9 mouse cellular contexts compared by ENCODE assay signal in genomic region chr3:94764545-94765292, GRCm38 (mm10). TPM values are rescaled to one million over a fixed set of nuclear protein-coding genes. Genes with fewer than 3 reads are reported as not detected.
DNase-seq lines count a peak whose midpoint lies in the region; ATAC-seq and TF ChIP-seq lines count a peak whose summit lies in the region.
"Not testable (repeated sequence)": the region's sequence is repeated elsewhere in the genome, so short reads cannot be mapped to it uniquely, and the experiment has no call there.
"Had no signal": no experiment of that assay in that cellular context is flagged by ENCODE, and none has a peak within 500 bp of the region (broad histone marks: within the 10 kb centered on the region; RNA-seq: fewer than 3 reads in every experiment).

No protein-coding gene starts in this region.

- H3K4me1 ChIP-seq in heart, postnatal 0 days (ENCODE audit: control insufficient read depth, insufficient read depth); kidney, postnatal 0 days (replicated peaks; ENCODE audit: insufficient read depth, low read length); lung, embryonic 14.5 days (ENCODE audit: insufficient read depth); stomach, embryonic 15.5 days: not testable (repeated sequence)
- H3K4me1 ChIP-seq in liver, embryonic 13.5 days (replicated peaks), result peaks cover 12% of the 10 kb centered on the region

- not testable (repeated sequence) for H3K27ac ChIP-seq in heart, postnatal 0 days (ENCODE audit: low read depth); kidney, postnatal 0 days; liver, embryonic 13.5 days; lung, embryonic 14.5 days (ENCODE audit: low read depth); stomach, embryonic 15.5 days

- peak; percentile 73 for ATAC-seq in frontal cortex, adult (ENCODE audit: low TSS enrichment)
- ATAC-seq in heart, postnatal 0 days (ENCODE audit: insufficient read depth, low read depth), result 0 out of 2 replicates have a peak, but pooled peaks have one; percentile 44
- not testable (repeated sequence) for ATAC-seq in kidney, postnatal 0 days (replicated peaks; ENCODE audit: low FRiP score, low read depth); lung, embryonic 14.5 days (ENCODE audit: insufficient read depth)
- peak; percentile 85 for ATAC-seq in liver, embryonic 13.5 days (ENCODE audit: low read depth)
- peak; percentile 27; the same call in 1 of the 2 replicates for ATAC-seq in stomach, embryonic 15.5 days (ENCODE audit: insufficient read depth, low FRiP score, low read depth)

- peak; percentile 34 for DNase-seq in c-Kit-positive CD71-positive TER-119-positive erythroid progenitor cells, embryonic 14.5 days (ENCODE audit: low spot score)
- DNase-seq in heart, postnatal 0 days (ENCODE audit: low spot score); kidney, postnatal 0 days (ENCODE audit: low spot score); liver, embryonic 13.5 days; lung, embryonic 14.5 days: not testable (repeated sequence)

- H3K4me2 ChIP-seq in heart, postnatal 0 days (ENCODE audit: low read depth, low read length); kidney, postnatal 0 days (ENCODE audit: low read length); lung, embryonic 14.5 days; stomach, embryonic 15.5 days: not testable (repeated sequence)
- peak overlapping the region; percentile 52 for H3K4me2 ChIP-seq in liver, embryonic 13.5 days

- 62% methylated on average over 3 of the region's 5 CpGs for WGBS in heart, postnatal 0 days
- 94% methylated on average over 3 of the region's 5 CpGs for WGBS in kidney, postnatal 0 days
- 30% methylated on average over 4 of the region's 5 CpGs for WGBS in liver, embryonic 13.5 days (ENCODE audit: insufficient replicate concordance)
- 86% methylated on average over 3 of the region's 5 CpGs for WGBS in lung, embryonic 14.5 days
- WGBS in stomach, embryonic 15.5 days, result 49% methylated on average over 5 of the region's 5 CpGs

- not testable (repeated sequence) for H3K4me3 ChIP-seq in heart, postnatal 0 days (ENCODE audit: low read depth, low read length); kidney, postnatal 0 days (replicated peaks; ENCODE audit: low read depth, low read length); lung, embryonic 14.5 days (ENCODE audit: low read depth, low read length); stomach, embryonic 15.5 days (replicated peaks)
- H3K4me3 ChIP-seq in liver, embryonic 13.5 days (replicated peaks), result 0 out of 2 replicates have a peak overlapping the region, but pooled peaks have one; percentile 12

- not testable (repeated sequence) for TF ChIP-seq EP300 in heart, postnatal 0 days (IDR thresholded peaks at IDR 0.05; ENCODE audit: low read depth)

- not testable (repeated sequence) for TF ChIP-seq CTCF in heart, postnatal 0 days (IDR thresholded peaks at IDR 0.05; ENCODE audit: low read depth)
- peak; percentile 21; the same call in 1 of the 2 replicates for TF ChIP-seq CTCF in kidney, postnatal 0 days (IDR thresholded peaks at IDR 0.05; ENCODE audit: low read depth)
- TF ChIP-seq CTCF in lung, embryonic 14.5 days (IDR thresholded peaks at IDR 0.05; ENCODE audit: low read depth), result peak; percentile 22; the same call in 1 of the 2 replicates

- not testable (repeated sequence) for H3K36me3 ChIP-seq in heart, postnatal 0 days (replicated peaks; ENCODE audit: control insufficient read depth, insufficient read depth, low read length); kidney, postnatal 0 days (ENCODE audit: insufficient read depth, low read length); liver, embryonic 13.5 days; lung, embryonic 14.5 days (ENCODE audit: insufficient read depth); stomach, embryonic 15.5 days

- not testable (repeated sequence) for H3K9me3 ChIP-seq in heart, postnatal 0 days (replicated peaks; ENCODE audit: control insufficient read depth, low read length); kidney, postnatal 0 days (replicated peaks; ENCODE audit: low read length); liver, embryonic 13.5 days (replicated peaks); lung, embryonic 14.5 days (ENCODE audit: low read depth, low read length); stomach, embryonic 15.5 days

- not testable (repeated sequence) for H3K9ac ChIP-seq in heart, postnatal 0 days (replicated peaks; ENCODE audit: low read depth, low read length); kidney, postnatal 0 days (ENCODE audit: low read depth, low read length); lung, embryonic 14.5 days; stomach, embryonic 15.5 days
- H3K9ac ChIP-seq in liver, embryonic 13.5 days, result peak overlapping the region; percentile 22; the same call in 1 of the 2 replicates

- H3K27me3 ChIP-seq in heart, postnatal 0 days (ENCODE audit: control insufficient read depth, insufficient read depth, low read length); kidney, postnatal 0 days (ENCODE audit: insufficient read depth, low read length); liver, embryonic 13.5 days; lung, embryonic 14.5 days (ENCODE audit: insufficient read depth, low read length); stomach, embryonic 15.5 days (replicated peaks): not testable (repeated sequence)

RNA-seq across cellular contexts. Expression of gene Cgn, which starts 21.6 kb away (rescaled TPM):
- total RNA-seq in heart, postnatal 0 days (2014; rRNA removed; ENCODE audit: low replicate concordance), result 0.04 and 0.89 TPM in 2 replicates
- polyA plus RNA-seq in heart, postnatal 0 days (2015; fragmentation: Nextera tagmentation; extraction: Ambion mirVana), result 0.51 and 0.73 TPM in 2 replicates
- polyA plus RNA-seq in kidney, postnatal 0 days (2015; fragmentation: Nextera tagmentation; extraction: Ambion mirVana), result 15.7 and 16.4 TPM in 2 replicates
- polyA plus RNA-seq in liver, embryonic 13.5 days (2015; fragmentation: Nextera tagmentation; extraction: Ambion mirVana), result 7.2 and 8.3 TPM in 2 replicates
- polyA plus RNA-seq in lung, embryonic 14.5 days (2014; fragmentation: Nextera tagmentation; extraction: Ambion mirVana), result 18.3 and 19.5 TPM in 2 replicates
- polyA plus RNA-seq in stomach, embryonic 15.5 days (2015; fragmentation: Nextera tagmentation; extraction: Ambion mirVana), result 51.0 and 56.7 TPM in 2 replicates
- total RNA-seq: gastrocnemius, postnatal 25 days; neutrophil, adult 5-6 weeks had no signal
